Mouse (Mus musculus) bone marrow, adult 2 months (tissue): ENCODE results near the gene Rb1. TPM values are rescaled to one million over a fixed set of nuclear protein-coding genes. Genes with fewer than 3 reads are reported as not detected.

ENCODE experiments used
- H3K27ac ChIP-seq: fragments of 200-500 bp; 2 replicates; pipeline ENCODE4 v1.5.1; 2012; ENCODE audit warnings: low read depth, mild to moderate bottlenecking, control low read depth, inconsistent platforms, low read length; ENCODE audit not compliant: control insufficient read depth, poor library complexity, insufficient read depth
- H3K4me1 ChIP-seq: fragments of 200-500 bp; 2 replicates; pipeline ENCODE4 v1.6.1; 2011; ENCODE audit warnings: low read length; ENCODE audit not compliant: control insufficient read depth, insufficient read depth
- H3K4me3 ChIP-seq: fragments of 200-500 bp; replicated peaks from 2 replicates; pipeline ENCODE3; 2011; ENCODE audit warnings: mild to moderate bottlenecking, low read depth, low read length, control low read depth; ENCODE audit not compliant: control insufficient read depth
- CTCF ChIP-seq: fragments of 200-500 bp; IDR thresholded peaks from 2 replicates; pipeline ENCODE4 v1.5.1; 2011; ENCODE audit warnings: low read length, control low read depth; ENCODE audit not compliant: control insufficient read depth, insufficient read depth
- POLR2A ChIP-seq: fragments of 200-500 bp; IDR thresholded peaks from 2 replicates; pipeline ENCODE4 v1.6.1; 2011; ENCODE audit warnings: low read depth, mild to moderate bottlenecking, control low read depth, low read length, borderline replicate concordance; ENCODE audit not compliant: control insufficient read depth
- WGBS: fragments of 180-500 bp; shearing (Covaris S2); methylation state at CpG from one replicate; pipeline ENCODE4 v1.1.7; 2018; 5-methylcytosine and 5-hydroxymethylcytosine counted together
- polyA plus RNA-seq: library from polyadenylated mRNA; stranded (reverse); fragments of >200 nt; gene quantifications from 2 replicates; pipeline ENCODE4 v1.2.4, GENCODE M21; 2011; ENCODE audit warnings: low replicate concordance; ENCODE audit not compliant: missing spikeins, insufficient read depth, insufficient read length

The Rb1 gene
- polyA plus RNA-seq, 1 experiment: 21.3 TPM

DNA sequence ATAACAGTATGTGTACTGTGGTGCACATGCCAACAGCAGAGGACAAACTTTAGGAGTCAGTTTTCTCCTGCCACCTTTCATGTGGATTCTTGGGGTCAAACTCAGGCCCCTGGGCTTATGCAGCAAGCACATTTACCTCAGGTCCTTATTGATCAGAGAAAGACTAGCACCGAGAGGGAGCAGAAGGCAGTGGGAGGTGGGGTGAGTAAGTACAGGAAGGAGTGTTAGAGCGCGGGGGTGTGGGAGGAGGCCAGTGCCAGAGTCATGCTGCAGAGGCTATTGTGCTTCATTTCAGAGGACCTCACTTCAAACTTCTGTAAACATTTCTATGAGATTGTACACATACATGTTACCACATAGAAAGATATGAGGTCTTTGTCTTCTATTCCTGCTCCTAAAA is 124.2 kb downstream of the Rb1 start:
- TF ChIP-seq CTCF (no peak), POLR2A (no peak)
- Histone ChIP-seq H3K4me3 (no peak overlapping the region), H3K27ac (no peak overlapping the region), H3K4me1 (no peaks in the 10 kb centered on the region)
- 64% methylated on average over 3 of the region's 3 CpGs for WGBS

GRCm38 (mm10) chr14:73199058-73199457 is 126.6 kb downstream of the Rb1 start:
- Histone ChIP-seq H3K4me3 (no peak overlapping the region), H3K27ac (no peak overlapping the region), H3K4me1 (no peaks in the 10 kb centered on the region)
- WGBS: 91% methylated on average over 5 of the region's 5 CpGs
- TF ChIP-seq CTCF (no peak), POLR2A (no peak)

DNA sequence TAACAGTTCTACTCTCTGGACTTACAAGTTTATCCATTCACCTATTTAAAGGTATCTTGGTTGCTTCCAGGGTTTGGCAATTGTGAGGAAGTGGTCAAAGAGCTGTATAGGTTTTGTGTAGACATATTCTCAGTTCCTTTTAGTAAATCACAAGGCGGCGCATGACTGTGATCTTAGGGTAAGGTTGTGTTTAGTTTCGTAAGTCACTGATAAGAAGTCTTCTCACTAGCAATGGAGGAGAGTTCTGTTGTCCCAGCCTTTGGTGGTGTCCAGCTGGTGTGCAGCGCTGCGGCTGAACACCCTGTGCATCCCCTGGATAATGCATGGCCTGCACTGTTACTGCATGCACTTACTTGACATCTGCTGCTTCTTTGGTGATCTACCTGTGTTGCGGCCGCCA is 138.7 kb downstream of the Rb1 start:
- 78% methylated on average over 7 of the region's 7 CpGs for WGBS
- peaks cover 1% of the 10 kb centered on the region; the same call in 1 of the 2 replicates for H3K4me1 ChIP-seq
- H3K4me3 ChIP-seq: no peak overlapping the region
- no peak for TF ChIP-seq POLR2A
- no peak for TF ChIP-seq CTCF
- H3K27ac ChIP-seq: no peak overlapping the region

GRCm38 (mm10) chr14:73181144-73181543 is 144.5 kb downstream of the Rb1 start:
- Histone ChIP-seq H3K4me1 (no peaks in the 10 kb centered on the region), H3K27ac (no peak overlapping the region), H3K4me3 (no peak overlapping the region)
- 87% methylated on average over 2 of the region's 2 CpGs for WGBS
- TF ChIP-seq CTCF (no peak), POLR2A (no peak)

- Histone ChIP-seq H3K4me1 (no peaks in the 10 kb centered on the region), H3K4me3 (no peak overlapping the region), H3K27ac (no peak overlapping the region)
- WGBS: 40% methylated on average over 3 of the region's 3 CpGs
- TF ChIP-seq CTCF (no peak), POLR2A (no peak)
Observed at GRCm38 (mm10) chr14:73180671-73181070, 145.0 kb downstream of the Rb1 start.

- TF ChIP-seq POLR2A (no peak), CTCF (no peak)
- H3K4me3 ChIP-seq: no peak overlapping the region
- H3K27ac ChIP-seq: no peak overlapping the region
- H3K4me1 ChIP-seq: no peaks in the 10 kb centered on the region; the same call in 1 of the 2 replicates
- 50% methylated on average over 4 of the region's 4 CpGs for WGBS
Observed at GRCm38 (mm10) chr14:73179221-73179681, 146.4 kb downstream of the Rb1 start.

DNA sequence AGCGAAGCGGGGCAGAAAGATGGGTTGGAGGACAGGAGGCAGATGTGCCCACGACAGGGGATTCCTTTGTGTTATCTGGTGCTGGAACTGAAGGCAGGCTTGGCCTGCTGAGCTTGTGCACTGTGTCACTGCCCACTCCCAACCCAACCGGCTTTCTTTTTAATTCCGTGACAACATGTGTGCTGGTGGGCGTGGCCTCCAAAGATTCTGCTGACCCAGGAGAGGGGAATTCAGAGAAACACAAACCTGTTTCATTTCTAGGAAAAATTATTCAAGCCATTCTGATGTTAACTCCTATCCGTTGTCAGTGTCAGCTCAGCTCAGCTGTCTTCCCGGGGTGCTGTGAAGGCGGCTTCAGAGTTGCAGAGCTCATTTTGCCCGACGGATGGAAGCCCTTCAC is 147.7 kb downstream of the Rb1 start:
- TF ChIP-seq CTCF: no peak
- TF ChIP-seq POLR2A: no peak
- 85% methylated on average over 11 of the region's 11 CpGs for WGBS
- H3K27ac ChIP-seq: no peak overlapping the region
- no peaks in the 10 kb centered on the region; the same call in 1 of the 2 replicates for H3K4me1 ChIP-seq
- no peak overlapping the region for H3K4me3 ChIP-seq

- TF ChIP-seq CTCF (no peak), POLR2A (no peak)
- Histone ChIP-seq H3K27ac (peak overlapping the region; percentile 48), H3K4me3 (no peak overlapping the region), H3K4me1 (peaks cover 2% of the 10 kb centered on the region; the same call in 1 of the 2 replicates)
- WGBS: 37% methylated on average over 5 of the region's 5 CpGs
Observed at GRCm38 (mm10) chr14:73176266-73176665, 149.4 kb downstream of the Rb1 start.

GRCm38 (mm10) chr14:73175814-73176213 is 149.8 kb downstream of the Rb1 start:
- 10% methylated on average over 6 of the region's 6 CpGs for WGBS
- Histone ChIP-seq H3K4me3 (no peak overlapping the region), H3K27ac (peak overlapping the region; percentile 57; the same call in 1 of the 2 replicates), H3K4me1 (peaks cover 2% of the 10 kb centered on the region; the same call in 1 of the 2 replicates)
- TF ChIP-seq POLR2A: no peak
- TF ChIP-seq CTCF: no peak
